Mouse (Mus musculus) retina, postnatal 1 day (tissue): Measurements from ENCODE around the gene Rufy1.

Experiments
- DNase-seq: peaks from one replicate; pipeline ENCODE4 v3.0.0-alpha.2; 2012

The Rufy1 gene

DNA sequence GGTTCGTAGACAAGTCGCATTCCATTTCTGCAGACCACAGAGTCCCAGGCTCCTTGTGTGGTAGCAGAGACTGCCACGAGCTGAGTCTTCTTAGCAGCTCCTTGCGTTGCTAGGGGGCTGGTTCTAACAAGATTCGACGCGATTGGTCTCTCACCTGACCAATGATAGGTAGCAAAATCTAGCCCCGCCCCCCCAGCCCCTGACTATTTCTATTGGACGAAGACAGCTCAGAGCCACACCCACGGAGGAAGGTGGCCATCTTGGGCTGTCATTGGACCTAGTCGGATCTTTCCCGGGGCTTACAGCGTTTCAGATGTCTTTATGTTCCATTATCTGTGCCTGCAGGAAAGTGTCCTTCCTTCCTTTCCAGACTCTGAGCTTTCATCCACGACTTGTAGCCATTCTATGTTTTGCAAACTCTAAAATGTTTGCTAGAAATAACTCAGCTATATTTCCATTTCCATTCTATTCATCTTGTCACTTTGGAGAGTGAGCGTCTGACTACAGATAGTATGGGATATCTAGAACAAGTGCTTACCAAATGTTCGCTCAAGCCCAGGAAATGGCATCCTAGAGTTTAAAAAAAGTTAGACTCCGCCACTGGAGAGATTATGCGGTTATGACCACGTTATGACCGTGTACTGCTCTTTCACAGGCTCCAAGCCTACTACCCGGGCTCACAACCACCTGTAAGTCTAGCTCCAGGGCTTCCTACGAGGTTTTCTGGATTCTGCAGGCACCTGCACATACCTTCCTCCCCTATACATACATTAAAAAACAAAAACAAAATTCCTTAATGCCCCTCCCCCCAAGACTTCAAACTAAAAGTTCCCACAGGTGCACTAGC, 8.8 kb downstream of the Rufy1 start:
- DNase-seq, result peak; percentile 95

DNA sequence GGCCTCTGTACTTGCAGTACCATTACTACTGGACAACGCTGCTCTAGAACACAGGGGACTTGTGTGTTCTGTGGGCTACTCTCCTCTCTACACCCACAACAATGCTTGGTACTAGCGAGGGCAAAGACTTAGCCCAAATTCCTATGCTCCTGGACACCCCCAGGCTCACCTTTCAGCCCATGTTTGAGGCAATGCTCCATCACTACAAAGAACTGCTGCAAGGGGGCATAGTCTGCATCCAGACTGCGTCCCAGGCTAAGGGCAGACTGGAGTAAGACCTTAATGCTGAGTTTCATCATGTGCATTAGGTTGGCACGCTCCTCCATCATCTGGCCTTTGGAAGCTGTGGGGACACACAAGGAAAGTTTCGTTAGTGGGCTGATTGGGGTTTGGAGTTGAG, 9.5 kb downstream of the Rufy1 start:
- no peak for DNase-seq

DNA sequence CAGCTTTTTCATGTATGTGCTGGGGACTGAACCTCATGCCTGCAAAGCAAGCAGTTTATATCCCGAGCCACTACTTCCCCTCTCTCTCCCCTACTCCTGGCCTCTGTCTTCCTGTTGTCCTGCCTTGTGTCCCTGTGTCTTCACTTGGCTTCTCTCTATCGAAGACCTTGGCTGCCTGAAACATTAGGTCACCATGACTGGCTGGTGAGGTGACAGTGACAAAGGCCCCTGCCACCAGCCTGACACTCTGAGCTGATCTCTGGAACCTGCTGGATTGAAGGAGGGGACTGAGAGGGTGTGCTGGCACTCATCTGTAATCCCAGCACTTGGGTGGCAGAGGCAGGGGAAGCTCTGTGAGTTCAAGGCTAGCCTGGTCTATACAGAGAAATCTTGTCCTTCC, 13.1 kb downstream of the Rufy1 start:
- no peak for DNase-seq

DNA sequence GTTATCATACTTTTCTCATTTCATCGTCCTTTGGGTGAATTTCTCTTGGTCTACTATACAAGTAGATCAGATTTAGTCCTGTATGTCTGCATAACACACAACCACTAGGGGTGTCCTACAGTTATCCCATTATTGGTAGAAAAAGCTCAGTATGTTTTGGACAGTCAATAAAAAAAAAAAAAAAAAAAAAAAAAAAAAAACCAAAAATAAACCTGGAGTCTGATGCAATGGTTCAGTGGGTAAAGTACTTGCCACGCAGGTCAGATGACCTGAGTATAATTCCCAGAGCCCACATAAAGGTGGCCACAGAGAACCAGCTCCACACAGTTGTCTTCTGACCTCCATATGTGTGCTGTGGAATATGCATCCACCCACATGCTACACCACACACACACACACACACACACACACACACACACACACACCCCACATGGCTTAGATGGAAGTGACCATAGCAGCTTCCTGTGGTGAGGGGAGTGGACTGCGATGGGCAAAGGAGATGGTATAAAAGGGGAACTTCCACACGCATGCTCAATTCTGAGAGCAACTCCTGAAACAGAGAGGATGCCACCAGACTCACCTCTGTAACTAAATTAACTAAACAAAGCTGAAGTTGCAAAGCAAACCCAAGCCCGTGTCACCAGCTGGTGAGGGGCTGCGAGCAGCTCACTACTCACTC, 15.2 kb downstream of the Rufy1 start:
- DNase-seq, result no peak

DNA sequence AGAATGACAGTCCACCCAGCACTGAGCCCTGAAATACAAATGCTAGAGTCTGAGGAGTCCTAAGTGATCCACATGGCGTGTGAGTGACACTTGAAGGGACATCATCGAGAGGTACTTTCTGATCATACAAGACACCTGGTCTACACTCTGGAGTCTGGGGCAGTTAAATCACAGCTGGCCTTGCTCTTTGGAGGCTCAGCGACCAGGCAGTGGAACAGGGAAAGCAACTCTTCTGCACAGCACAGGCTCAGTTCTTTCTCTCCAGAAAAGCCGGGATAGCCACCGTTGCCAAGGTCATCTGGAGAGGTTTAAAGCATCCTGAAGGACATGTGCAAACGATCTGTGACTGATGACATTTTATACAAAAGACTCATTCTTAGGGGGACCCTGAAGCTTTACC, 23.7 kb downstream of the Rufy1 start:
- DNase-seq, result no peak

DNA sequence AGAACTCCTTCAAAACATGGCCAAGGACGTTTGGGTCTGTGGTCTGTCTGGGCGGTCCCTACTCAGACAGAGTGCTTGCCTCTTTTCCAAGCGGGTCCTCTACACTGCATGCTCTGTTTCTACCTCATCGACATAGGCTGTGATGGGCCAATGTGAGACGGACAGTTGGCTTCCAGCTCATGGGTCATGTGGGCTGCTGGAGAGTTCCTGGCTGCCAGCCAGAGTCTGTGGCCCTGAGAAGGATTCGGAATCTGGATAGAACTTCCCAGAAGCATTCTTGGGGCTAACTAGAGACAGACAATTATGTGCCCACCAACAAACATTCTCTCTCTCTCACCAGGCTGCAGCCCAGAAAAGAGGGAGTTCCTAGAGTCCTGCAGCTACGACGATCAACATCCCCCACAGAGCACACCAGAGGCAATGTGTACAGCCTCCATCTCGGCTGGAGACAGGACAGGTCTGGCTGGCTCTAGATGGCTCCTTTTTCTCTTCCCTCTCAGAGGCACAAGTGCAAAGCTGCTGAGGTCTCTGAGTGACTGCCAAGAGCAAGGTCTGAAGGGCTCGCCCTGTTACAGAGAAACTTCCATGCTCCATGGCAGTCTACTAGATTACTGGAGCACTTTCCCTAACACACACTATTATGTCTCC, 27.4 kb downstream of the Rufy1 start:
- DNase-seq, result no peak

DNA sequence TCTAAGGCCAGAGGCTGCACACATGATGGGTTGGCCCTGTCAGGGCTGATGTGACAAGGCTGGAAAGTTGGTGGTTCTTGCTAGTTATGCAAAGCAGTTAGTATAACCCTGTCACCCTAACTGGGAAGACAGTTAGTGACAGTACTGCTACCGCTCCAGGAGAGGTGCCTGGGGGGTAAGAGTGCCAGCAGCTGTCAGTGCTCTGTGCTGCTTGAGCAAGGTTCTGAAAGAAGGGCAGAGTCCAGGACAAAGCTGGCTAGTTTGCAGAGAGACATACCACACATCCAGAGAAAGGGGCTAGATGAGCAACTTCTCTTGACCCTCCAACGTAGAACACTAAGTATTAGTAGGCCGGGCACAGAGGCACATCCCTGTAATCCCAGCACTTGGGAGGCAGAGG, 28.4 kb downstream of the Rufy1 start:
- no peak for DNase-seq

DNA sequence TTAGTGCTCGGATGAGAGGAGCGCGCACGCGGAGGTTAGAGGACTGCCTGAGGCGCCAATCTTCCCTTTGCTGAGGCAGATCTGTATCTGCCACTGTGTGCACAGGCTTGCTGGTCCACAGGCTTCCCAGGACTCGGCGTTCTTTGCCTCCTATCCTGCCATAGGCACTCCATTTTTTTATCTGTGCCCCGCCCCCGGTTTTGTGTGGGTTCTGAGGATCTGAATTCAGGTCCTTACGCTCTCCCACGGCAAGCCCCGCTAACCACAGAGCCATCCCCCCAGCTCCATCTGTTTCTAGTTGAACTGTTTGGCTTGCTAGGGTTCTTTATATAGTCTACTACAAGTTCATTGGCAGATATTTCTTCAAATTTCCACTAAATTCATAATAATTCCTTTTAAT, 32.1 kb downstream of the Rufy1 start:
- no peak for DNase-seq

DNA sequence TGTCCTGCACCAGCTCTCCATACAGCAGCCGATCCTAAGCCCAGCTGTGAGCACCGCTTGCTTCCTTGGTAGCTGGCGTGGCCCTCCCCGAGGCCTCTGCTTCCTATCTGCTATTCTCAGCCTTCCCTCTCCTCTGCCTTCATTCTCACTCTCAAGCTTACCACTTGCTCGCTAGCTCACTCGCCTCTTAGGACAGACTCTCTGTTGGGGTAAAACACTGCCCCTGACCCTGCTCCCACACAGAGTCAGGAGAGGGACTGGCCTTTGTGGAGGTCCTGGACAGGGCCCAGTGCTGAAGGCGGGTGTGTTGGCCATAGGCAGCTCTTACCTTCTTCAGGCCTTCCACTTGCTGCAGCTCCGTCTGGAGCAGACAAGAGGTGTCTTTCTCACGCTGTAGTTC, 33.6 kb downstream of the Rufy1 start:
- DNase-seq, result no peak

DNA sequence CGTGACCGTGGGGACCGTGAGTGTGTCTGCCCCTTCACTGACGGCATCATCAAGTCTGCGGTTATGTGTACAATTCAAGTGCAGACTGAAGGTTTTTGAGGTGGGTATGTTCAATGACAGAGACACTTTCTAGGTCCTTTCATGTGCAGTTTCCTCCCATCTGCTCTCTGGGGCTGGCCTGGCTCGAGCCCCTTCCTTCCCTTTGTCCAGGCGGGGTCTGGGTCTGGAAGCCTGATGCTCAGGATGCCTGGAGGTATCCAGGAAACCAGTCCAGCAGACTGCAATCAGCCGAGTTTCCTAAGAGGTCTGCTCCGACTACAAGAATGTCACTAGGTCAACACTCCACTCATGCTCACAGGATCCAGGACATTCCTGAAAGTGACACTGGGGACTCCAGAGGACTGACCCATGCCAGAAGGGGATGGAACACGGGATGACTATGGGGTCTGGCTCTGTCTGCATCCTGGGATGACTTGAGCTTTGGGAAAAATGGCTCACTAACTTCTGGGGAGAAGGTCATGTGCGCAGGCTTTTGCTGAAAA, 34.1 kb downstream of the Rufy1 start:
- no peak for DNase-seq

DNA sequence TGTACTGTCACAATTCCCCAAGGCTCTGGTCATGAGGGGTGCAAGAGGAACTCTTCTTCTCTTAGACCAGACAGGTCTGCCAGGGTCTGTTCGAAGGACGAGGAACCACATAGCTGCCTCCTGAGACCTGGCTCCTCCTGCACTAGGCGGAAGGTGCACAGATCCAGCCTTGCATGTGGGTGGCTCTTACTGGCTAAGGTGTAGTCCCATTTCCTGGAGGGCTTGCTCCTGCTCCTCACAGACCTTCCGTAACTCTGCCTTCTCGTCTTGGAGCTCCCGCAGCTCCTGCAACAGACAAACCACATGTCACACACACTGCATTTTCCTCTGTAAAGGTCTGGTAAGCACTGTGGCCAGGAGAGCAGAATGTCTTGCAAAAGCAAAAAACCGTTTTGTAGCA, 36.2 kb downstream of the Rufy1 start:
- DNase-seq, result no peak

DNA sequence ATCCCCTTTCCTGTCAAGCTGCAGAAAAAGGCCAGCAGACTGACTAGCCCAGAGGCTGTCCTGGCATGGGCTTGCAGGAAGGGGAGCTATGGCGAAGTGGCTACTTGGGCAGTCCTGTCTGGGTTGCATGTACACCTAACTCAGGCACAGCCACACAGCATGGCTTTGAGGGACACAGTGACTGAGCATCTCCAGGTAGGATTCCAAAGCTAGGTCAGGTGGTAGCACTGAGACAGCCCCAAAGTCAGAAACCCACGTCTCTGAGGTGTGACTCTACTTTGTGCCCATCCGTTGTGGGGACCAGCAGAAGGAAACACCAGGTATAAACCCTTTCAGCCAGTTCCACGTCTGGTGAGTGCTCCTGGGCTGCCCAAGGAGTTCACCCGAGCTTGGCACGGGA, 37.6 kb downstream of the Rufy1 start:
- no peak for DNase-seq

DNA sequence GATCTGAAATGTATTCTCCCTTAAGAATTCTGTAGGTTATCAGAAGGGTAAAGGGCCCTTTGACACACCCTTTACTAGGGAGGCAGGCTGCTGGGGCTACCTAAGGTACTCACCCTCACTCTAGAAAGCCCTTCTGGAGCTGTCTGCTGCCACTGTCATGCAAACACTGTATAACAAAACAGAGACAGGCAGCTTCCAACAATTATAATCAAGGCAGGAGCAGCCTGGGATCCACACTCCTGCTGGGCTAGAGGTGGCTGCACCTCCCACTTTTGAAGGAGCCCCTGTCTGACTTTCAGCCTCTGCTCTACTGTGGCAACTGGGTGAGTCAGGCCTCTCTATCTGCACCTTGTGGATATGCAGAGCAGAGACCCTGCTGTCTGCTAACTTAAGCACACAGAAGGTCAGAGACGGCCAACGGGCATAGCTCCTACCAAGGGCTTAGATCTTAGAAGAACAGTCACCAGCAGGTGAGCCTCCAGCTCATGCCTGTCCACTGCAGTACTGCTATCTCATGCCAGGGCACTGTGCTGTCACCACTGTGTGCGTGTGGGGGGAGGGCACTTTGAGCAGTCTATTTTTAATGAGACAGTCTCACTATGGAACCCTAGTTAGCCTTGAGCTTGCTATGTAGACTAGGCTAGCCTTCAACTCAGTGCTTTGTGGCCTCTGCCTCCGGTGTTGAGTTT, 39.5 kb downstream of the Rufy1 start:
- DNase-seq, result no peak

DNA sequence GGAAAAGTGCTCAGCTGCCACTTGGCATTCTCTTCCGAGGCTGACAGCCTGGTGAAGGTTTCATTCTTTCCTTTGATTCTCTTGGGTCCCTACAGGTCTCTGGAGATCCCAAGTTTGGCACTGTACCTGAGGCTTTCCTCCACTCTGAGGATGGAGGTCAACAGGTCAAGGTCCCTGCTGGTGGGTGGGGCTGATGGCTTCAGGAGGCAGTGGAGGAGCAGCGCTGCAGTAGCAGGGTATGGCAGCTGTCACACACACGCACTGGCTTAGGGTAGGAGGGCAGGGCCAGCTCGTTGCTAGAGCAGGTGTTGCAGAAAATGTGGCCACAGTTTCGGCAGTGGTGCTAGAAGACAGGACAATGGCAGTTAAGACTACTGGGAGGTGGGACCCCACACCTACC, 41.3 kb downstream of the Rufy1 start:
- DNase-seq, result no peak

DNA sequence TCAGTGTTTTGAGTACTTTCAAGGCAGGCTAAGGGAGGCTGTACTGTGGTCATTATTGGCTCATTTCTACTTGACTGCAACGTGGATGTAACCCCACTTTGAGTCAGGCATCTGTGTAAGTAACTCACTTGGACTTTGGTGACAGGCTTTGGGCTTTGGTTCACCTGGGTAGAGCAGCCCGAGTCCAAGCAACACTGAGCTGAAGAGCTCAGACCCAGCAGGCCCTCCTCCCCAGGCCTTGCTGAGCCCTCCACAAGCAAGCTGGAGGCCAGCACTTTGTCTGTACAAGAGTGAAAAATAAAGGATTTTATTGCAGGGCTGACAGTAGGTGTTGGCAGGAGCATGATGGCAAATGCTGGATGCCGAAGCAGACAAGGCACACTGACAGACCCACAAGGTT, 41.9 kb downstream of the Rufy1 start:
- DNase-seq, result no peak

DNA sequence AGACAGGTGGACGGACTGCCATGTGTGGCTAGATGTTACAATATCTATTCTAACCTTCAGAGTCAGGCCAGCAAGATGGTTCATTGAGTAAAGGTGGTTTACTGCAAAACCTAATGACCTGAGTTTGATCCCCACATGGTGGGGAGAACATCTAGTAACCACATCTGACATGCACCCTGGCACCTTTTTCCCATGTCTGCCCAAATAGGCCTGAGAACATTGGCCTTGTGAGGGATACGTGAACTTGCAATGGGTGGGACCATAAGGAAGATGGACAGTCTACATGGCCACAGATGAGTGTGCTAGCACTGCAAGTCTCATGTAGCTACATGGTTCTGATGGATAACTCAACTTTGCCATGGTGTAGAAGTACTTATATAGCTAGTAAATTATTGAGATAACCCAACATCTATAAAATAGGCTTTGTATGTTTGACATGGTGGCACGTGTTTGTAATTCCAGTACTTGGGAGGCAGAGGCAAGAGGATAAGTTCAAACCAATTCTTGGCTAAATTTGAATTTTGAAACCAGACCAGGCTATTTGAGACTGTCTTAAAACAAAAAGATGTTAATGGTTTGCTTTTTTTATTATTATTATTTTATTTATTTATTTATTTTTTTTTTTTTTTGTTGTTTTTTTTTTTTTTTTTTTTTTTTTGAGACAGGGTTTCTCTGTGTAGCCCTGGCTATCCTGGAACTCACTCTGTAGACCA, 42.6 kb downstream of the Rufy1 start:
- peak; percentile 28 for DNase-seq

DNA sequence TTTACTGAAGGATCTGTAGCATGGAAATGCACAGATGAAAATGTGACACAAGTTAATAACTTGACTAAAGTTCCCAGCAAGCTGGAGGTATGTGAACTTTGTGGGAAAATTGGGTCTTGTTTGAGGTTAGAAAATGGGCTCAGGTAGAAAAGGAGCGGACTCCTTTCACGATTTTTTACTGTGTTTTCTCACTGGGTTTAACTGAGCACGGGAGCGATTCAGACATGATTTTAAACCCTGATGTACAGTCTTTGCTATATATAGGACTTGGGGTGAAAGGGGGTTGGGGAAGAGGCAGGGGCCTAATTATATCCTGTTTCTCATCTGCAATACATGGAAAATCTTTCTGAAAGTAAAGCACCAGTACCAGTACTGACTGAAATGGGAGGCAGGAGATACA, 43.2 kb downstream of the Rufy1 start:
- no peak for DNase-seq

DNA sequence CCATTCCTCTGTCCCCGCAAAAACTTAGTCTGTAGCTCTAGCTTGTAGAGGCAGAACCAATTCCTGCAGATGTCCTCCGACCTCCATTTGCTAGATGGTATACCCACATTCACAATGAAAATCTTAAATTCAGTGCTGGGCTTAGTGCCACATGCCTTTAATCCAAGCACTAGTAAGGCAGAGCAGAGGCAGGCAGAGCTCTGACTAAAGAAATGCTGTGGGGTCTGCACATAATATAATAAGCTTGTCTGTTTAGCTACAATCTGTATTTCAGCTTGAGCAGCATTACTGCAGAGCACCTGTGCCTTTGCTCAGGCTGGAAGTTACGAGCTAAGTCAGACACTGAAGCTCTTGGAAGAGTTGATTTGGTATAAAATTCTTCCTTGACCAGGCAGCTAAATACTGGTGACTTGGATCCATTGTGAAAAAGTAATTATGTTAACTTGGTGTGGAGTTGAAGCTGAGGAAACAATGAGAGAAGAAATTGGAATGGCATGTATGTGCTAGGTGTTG, 43.7 kb downstream of the Rufy1 start:
- DNase-seq, result no peak

DNA sequence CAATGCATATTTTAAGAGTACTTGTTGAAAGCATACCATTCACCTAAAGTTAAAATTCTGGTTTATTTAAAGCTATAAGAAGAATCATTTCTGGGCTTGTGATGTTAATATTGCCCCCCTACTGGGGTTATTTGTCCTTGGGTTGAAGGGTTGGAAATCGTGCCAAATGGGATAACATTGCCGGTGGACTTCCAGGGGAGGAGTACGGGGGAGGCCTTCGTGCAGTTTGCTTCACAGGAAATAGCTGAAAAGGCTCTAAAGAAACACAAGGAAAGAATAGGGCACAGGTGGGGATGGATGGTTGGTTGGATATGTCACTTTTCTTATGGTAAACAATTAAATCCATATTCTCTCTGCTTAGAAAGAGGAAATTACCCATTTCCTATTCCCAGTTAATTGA, 49.6 kb downstream of the Rufy1 start:
- no peak for DNase-seq

DNA sequence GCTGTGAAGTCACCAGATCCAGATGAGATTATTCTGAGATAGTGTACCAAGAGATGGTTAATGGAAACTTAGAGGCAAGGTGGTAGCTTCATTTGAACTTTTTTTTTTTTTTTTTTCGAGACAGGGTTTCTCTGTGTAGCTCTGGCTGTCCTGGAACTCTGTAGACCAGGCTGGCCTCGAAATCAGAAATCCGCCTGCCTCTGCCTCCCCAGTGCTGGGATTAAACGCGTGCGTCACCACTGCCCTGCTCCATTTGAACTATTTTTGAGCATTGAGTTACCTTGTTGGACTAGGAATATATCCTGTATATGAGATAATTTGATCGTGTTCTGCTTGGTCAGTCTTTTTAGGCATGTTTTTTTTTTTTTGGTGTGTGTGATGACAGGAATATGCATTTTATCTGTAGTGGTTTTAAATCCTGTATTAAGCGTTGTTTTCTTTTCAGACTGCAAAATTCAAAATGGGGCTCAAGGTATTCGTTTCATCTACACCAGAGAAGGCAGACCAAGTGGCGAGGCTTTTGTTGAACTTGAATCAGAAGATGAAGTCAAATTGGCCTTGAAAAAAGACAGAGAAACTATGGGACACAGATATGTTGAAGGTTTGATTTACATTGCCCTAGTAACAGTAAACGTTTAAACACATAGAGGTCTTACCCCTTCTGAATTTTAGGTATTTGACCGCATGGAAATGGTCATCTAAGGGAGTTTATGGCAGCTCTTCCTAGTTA, 51.7 kb downstream of the Rufy1 start:
- no peak for DNase-seq

DNA sequence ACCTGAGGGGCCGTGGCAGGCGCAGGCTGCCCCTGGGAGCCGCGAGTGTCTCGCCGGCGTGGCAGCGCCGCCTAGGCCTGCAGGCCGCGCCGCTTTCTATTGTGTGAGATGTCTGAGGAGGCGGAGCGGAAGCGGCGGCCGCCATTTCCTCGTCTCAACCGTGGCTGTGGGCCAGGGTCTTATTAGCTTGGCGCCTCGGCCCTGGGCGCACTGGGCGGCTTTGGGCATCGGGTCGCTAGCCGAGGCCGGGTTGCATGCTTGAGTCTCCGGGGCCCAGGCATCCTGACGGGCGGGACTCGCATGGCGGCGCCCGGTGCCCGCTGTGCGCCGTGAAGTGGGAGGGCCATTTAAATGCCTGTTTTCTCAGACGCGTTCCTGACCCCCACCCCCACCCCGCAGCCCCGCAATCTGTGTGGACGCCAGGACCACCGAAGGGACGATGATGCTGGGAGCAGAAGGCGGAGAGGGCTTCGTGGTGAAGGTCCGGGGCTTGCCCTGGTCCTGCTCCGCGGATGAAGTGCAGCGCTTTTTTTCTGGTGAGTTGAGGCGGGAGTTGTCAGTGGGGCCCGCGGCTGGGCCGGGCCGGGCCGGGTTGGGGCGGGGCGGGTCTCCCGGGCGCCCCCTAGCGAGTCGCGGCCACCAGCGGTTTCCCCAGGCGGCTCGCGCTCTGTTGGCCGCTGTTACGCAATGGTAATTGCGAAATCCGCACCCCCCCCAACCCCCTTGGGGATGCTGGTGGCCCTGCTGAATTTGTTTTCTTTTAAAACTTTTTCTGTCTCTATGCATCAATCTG, 52.8 kb downstream of the Rufy1 start:
- DNase-seq, result peak; percentile 83
